Mouse (Mus musculus): ENCODE results near the gene Hoxa5. TPM values are rescaled to one million over a fixed set of nuclear protein-coding genes. Genes with fewer than 3 reads are reported as not detected.

Hoxa5 gene
- total RNA-seq, 2 experiments from 2014 or later, result not detected

GRCm38 (mm10) chr6:52185834-52186233 is 18.6 kb downstream of the Hoxa5 start:
- DNase-seq (ENCODE audit: low spot score in 2 of 2), result no peak
- intact Hi-C loops (cut with DNase I), result no loop called here

- intact Hi-C loops (cut with DNase I), result no loop called here
- no peak for DNase-seq (ENCODE audit: low spot score in 2 of 2)
These were observed 19.2 kb downstream of the Hoxa5 start for GRCm38 (mm10) chr6:52185222-52185621.

GRCm38 (mm10) chr6:52184668-52185067 is 19.7 kb downstream of the Hoxa5 start:
- DNase-seq (ENCODE audit: low spot score in 2 of 2), result no peak
- intact Hi-C loops (cut with DNase I), result no loop called here

GRCm38 (mm10) chr6:52183311-52184080 is 20.9 kb downstream of the Hoxa5 start:
- DNase-seq (ENCODE audit: low spot score in 2 of 2), result no peak
- intact Hi-C loops (cut with DNase I), result no loop called here

- no peak for DNase-seq (ENCODE audit: low spot score in 2 of 2)
- intact Hi-C loops (cut with DNase I), result no loop called here
These were observed 21.6 kb downstream of the Hoxa5 start for GRCm38 (mm10) chr6:52182793-52183192.

- intact Hi-C loops (cut with DNase I), result no loop called here
- DNase-seq (ENCODE audit: low spot score in 2 of 2), result no peak
These were observed 22.4 kb downstream of the Hoxa5 start for GRCm38 (mm10) chr6:52182030-52182429.

GRCm38 (mm10) chr6:52180726-52181125 is 23.7 kb downstream of the Hoxa5 start:
- intact Hi-C loops (cut with DNase I), result no loop called here
- no peak for DNase-seq (ENCODE audit: low spot score in 2 of 2)

GRCm38 (mm10) chr6:52180213-52180710 is 24.1 kb downstream of the Hoxa5 start:
- DNase-seq (ENCODE audit: low spot score in 2 of 2), result no peak
- intact Hi-C loops (cut with DNase I), result no loop called here

GRCm38 (mm10) chr6:52179690-52180089 is 24.7 kb downstream of the Hoxa5 start:
- no peak for DNase-seq (ENCODE audit: low spot score in 2 of 2)
- intact Hi-C loops (cut with DNase I), result no loop called here

- DNase-seq (ENCODE audit: low spot score in 2 of 2), result no peak
- intact Hi-C loops (cut with DNase I), result no loop called here
These were observed 25.3 kb downstream of the Hoxa5 start for GRCm38 (mm10) chr6:52178918-52179665.

GRCm38 (mm10) chr6:52177806-52178205 is 26.6 kb downstream of the Hoxa5 start:
- intact Hi-C loops (cut with DNase I), result no loop called here
- no peak for DNase-seq (ENCODE audit: low spot score in 2 of 2)

- intact Hi-C loops (cut with DNase I), result no loop called here
- no peak for DNase-seq (ENCODE audit: low spot score in 2 of 2)
These were observed 27.2 kb downstream of the Hoxa5 start, which contains the start of gene 5730596B20Rik for GRCm38 (mm10) chr6:52177061-52177735. Gene 5730596B20Rik (plus strand): TSS chr6:52177498.

- intact Hi-C loops (cut with DNase I), result no loop called here
- DNase-seq (ENCODE audit: low spot score in 2 of 2), result no peak
These were observed 28.0 kb downstream of the Hoxa5 start for GRCm38 (mm10) chr6:52176391-52176790.

- intact Hi-C loops (cut with DNase I), result no loop called here
- no peak for DNase-seq (ENCODE audit: low spot score in 2 of 2)
These were observed 28.5 kb downstream of the Hoxa5 start for GRCm38 (mm10) chr6:52175864-52176263.

- no peak for DNase-seq (ENCODE audit: low spot score in 2 of 2)
- intact Hi-C loops (cut with DNase I), result no loop called here
These were observed 29.2 kb downstream of the Hoxa5 start for GRCm38 (mm10) chr6:52174968-52175751.

- no peak for DNase-seq (ENCODE audit: low spot score in 2 of 2)
- intact Hi-C loops (cut with DNase I), result no loop called here
These were observed 30.7 kb downstream of the Hoxa5 start for GRCm38 (mm10) chr6:52173648-52174047.

- intact Hi-C loops (cut with DNase I), result no loop called here
- DNase-seq (ENCODE audit: low spot score in 2 of 2), result no peak
These were observed 31.9 kb downstream of the Hoxa5 start for GRCm38 (mm10) chr6:52172501-52172900.

- intact Hi-C loops (cut with DNase I), result no loop called here
- no peak for DNase-seq (ENCODE audit: low spot score in 2 of 2)
These were observed 32.4 kb downstream of the Hoxa5 start for GRCm38 (mm10) chr6:52171938-52172337.

GRCm38 (mm10) chr6:52171331-52171730 is 33.1 kb downstream of the Hoxa5 start:
- no peak for DNase-seq (ENCODE audit: low spot score in 2 of 2)
- intact Hi-C loops (cut with DNase I), result no loop called here

- intact Hi-C loops (cut with DNase I), result no loop called here
- DNase-seq (ENCODE audit: low spot score in 2 of 2), result no peak
These were observed 33.5 kb downstream of the Hoxa5 start for GRCm38 (mm10) chr6:52170898-52171223.
